Mouse (Mus musculus) adipocyte (in vitro differentiated cells): ENCODE results near the gene Gm6408.
A peak's percentile ranks its signal among the peaks of the same experiment; 100 is the strongest.
"Not testable (repeated sequence)": the region's sequence is repeated elsewhere in the genome, so short reads cannot be mapped to it uniquely, and the experiment has no call there.

ENCODE experiments used
- DNase-seq: peaks from one replicate; pipeline ENCODE4 v3.0.0-alpha.2; 2016; ENCODE audit warnings: low spot score

The Gm6408 gene

DNA sequence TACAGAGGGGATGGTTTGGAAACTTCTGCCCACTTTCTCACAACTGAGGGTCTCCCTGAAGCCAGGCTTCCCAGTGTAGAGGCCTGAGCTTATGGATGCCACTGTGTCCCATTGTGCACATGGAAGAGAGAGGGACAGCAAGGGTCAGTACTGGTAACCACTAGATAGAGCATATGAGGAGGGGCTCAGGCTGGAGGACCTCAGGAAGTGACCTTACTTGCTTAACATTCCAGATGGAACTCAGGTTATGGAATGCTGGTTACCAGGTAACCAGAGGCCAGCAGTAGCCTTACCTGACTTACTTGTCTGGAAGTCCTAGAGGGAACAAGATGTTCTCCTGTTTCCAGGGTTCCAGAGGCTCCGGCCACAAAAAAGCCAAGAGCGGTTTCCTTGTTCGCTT lies at the start of gene Gm6408:
Gene Gm6408, plus strand, starts transcription at position 301 of the 400 bp plus-strand sequence.
- DNase-seq, result not testable (repeated sequence)

DNA sequence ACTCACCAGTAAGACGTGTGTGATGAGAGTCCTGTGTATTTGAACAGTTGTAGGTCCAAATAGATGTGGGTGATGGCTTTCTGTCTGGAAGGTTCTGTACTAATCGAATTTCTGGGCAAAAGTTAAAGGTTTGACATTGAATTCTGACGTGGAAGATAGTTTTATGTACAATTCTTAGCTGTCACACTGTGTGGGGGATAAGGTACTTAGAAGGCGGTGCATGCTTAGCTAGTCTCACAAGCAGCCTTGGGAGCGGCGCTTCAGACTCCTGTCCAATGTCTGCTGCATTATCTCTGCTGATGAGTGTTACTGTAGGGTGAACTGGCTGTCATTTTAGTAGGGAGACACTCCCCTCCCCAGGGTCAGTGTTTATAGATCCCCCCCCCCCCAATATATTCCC lies 49.3 kb upstream of the Gm6408 start:
- no peak for DNase-seq

DNA sequence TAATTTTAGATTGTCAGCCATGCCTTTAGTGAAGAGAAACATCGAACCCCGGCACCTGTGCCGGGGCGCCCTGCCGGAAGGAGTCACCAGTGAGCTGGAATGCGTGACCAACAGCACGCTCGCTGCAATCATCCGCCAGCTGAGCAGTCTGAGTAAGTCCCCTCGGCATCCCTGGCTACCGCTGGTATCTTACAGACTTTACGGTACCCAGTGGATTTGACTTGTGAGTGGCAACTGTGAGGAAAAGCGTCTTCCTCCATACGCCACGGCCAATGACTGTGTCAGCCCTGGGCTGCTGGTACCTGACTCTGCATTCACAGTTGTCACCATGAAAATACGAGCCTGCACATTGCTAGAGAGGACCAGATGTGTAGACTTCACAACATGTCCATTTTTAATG lies 46.4 kb upstream of the Gm6408 start:
- no peak for DNase-seq

DNA sequence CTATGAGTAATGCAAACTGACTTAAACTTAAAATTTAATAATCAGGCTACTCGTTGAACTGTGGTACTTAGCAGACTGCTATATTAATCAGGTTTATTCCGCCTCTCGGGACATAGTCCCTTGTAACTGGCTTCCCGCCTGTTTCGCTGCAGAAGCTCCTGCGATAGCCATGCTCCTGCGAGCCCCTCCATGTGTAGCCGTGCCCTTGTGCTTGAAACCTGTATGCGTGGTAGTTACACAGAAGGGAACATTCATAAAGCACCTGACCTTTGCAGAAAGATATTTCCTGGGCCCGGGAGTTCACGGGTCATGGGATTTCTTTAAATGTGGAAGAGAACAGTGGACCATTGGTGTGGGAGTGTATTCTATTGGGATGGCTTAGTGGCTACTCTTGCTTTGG lies 45.0 kb upstream of the Gm6408 start:
- no peak for DNase-seq

DNA sequence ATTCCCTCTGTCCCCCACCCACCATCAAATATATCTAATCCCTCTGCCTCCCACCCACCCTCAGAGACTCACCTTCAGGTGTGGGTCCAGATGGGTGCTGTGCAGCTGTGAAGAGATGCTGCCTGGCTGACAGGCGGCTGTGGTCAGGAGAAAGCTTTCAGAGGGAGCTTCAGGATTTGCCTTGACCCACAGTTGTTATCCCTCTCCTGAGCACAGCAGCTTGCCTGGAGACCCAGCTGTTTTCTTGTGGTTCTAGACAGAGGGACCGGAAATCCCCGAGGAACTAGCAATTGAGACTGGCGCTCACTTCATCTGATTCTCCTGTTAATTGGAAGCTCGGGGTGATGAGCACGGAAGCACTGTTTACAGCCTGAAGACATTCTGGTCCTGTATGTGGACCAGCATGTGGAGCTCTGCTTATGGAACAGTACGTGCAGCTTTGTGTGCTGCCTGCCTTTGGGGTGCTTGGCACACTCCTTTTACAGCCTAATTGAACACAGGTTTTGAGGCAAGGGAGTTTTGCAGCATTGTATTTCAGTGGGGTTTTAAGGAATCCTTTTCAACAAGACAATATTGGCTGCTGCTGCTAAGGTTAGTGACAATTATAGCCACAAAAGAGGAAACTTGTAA lies 42.5 kb upstream of the Gm6408 start:
- no peak for DNase-seq

DNA sequence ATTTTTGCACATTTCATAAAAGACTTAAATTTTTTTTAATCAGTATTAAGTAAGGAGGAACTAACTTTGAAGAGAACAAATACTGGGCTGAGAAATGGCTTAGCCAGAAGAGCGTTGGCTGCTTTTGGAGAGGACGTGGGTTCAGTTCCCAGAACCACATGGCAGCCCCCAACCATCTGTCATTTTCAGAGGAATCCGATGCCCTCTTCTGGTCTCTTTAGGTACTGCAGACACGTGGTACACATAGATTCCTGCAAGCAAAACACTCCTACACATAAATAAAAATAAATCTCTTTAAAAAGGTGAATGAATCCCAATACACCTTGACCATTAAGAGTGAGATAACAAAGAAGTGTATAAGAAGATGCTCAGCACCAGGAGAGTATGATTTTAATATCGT lies 41.5 kb upstream of the Gm6408 start:
- DNase-seq, result no peak

DNA sequence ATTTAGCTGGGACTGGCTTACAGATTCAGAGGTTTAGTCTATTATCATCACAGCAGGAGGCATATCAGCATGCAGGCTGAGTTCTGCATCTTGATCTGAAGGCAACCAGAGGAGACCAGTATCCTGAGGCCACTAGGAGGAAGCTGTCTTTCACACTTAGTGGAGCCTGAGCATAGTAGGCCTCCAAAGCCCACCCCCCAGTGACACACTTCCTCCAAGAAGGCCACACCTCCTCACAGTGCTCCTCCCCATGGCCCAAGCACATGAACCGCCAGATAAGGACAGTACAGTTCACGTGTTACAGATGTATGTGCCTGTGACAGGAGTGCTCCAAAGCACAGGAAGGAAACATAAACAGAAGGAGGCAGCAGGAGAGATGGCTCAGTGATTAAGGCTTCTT lies 39.0 kb upstream of the Gm6408 start:
- DNase-seq, result no peak

DNA sequence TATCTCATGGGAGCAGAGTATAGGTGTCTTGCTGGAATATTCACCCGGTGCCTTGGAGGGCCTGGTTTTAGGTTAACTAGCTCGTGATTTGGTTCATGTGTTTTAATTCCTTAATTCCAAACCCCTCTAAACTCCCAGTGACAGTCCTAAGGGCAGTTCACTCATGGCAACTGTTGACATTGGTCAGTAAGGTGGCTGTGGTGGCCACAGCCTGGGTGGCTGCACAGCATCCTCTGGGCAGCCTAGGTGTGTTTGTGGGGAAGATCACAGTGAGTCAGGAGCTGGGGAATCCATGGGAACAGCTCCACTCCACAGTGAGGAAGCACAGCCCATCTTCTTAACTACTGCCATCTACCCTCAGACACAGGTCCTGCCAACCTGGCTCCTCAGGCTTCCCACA lies 35.1 kb upstream of the Gm6408 start:
- DNase-seq, result no peak

DNA sequence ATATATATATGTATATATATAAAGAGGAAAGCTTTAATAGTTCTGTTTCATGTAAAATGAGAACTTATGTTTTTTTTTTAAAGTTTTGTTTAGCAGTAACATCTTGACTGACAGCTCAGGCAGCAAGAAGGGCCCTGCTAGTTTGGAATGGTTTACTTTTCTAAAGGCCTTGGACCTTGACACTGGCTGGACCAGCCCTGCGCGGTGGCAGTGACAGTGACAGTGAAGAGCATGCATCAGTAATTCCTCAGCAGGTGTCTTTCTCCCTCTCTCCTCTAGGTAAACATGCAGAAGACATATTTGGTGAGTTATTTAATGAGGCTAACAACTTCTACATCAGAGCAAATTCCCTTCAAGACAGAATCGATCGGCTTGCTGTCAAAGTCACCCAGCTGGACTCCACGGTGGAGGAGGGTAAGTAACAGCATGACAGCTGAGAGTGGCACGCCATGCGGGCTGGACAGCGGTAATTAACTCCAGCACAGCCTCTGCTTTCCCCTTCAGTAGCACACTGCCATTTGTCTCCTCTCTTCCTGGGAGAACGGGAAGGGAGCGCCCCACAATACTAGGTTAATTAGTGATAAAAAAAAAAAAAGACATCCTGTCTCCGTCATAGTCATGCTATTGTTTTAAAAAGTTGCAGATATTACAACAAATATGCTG lies 30.0 kb upstream of the Gm6408 start:
- no peak for DNase-seq

DNA sequence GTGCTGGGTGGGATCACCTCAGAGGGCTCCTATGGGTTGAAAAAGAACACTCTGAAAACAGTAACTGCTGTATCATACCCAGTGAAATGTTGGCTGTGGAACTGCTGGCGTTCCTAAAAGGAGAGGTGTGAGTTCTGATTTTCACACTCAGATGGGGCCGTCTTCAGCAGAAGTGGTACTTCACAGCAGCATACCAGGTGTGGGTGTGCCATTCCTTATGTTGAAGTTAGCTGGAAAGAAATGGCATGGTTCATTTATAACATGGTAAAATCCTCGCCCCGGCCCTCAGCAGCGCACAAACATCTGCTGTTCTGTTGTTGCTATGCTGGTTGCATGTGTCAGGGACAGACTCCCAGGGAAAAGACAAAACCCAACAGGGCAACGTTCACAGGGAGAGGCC lies 28.2 kb upstream of the Gm6408 start:
- no peak for DNase-seq

DNA sequence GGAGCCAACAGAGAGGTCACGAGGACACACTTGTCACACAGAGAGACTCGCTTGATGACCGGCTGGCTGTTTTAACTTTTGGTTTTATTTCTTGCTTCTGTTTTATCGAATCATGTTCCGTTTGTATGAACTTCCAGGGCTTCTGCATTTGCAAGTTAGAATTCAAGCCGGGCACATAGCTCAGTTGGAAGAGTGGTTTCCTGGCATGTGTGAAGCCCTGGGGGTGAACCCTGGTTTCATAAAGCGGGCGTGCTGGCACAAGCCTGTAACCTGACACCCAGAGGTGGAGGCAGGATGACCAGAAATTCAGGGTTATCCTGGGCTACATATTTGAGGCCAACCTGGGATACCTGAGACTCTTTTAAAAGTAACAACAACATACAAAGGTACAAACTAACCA lies 20.2 kb upstream of the Gm6408 start:
- no peak for DNase-seq

DNA sequence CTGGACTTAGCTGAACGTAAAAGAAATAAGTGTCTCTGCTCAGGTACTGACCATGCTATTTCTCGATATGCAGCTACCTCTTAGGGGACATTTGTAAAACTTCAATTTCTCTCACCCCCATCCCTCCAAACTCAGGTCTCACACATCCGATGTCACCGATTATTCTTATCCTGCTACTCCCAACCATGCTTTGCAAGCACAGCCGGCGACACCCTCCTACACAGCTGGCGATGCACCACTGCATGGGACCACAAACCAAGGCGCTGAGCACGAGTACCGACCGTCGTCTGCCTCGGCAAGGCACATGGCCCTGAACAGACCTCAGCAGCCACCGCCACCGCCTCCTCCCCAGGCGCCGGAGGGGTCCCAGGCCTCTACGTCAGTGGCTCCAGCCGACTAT lies 15.1 kb upstream of the Gm6408 start:
- DNase-seq, result no peak

DNA sequence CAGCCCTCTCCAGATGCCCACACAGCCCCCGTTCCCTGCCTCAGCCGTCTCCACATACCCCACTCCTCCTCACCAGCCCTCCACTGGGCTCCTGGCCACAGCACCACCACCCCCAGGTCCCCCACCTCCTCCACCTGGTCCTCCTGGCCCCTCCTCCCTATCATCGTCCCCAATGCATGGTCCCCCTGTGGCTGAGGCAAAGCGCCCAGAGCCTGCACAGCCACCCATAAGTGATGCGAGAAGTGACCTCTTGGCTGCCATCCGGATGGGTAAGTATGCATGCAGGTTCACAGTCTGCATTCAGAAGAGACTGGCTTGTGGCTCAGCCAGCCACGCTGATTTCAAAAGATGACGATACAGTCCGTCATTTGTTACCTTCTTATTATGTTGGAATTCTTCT lies 13.5 kb upstream of the Gm6408 start:
- no peak for DNase-seq

DNA sequence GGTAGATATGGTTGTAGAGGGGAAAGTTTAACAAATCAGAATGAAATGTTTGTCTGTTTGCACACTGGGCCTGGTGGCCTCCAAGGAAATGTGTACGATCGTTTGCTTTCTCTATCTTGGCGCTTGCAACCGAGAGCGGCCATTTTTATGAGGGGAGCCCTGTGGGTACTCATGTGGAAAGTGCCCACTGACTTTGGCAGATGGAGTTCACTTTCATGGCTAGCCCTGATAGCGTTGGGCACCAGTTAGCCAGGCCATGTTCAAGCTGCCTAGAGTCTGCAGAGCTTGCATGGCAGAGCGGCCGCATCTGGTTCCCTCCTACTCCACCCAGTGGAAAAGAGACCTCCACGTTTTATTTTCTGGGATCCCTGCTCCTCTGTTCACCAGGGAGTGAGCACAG lies 10.9 kb upstream of the Gm6408 start:
- no peak for DNase-seq

DNA sequence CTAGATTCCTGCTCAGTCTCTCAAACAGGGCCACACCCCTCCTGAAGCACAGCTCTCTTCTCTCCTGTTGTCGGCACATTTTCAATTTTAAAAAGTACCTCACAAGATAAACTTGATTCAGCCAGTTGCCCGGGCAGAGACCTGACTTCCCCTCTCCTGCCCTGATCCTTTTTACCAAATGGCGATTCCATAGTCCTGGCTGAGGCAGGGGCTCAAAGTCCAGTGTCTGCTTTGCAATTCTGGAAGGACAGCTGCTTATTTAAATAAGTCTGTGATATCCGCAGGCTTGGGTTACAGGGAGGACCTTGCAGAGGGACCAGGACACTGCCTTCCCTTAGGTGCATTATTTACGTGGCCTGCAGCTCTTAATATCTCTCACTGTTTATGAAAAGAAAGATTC lies 10.5 kb upstream of the Gm6408 start:
- no peak for DNase-seq

DNA sequence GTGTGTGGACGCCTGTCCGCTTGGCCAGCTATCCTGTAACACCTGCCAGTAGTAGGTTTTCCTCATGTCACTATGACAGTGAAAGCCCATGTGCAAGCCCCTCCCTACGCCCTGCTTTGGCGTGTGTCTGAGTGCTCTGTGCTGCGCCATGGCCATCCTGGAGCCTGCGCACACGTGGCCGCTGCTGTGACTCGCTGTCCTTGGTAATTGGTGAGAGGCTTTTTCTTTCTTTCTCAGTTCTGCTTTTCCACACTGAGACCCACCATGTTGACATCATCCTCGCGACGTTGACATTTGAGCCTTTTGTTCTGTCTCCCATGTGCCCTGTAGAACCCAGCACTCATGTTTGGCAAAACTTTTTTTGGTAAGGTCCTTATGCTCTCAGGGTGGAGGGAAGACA lies 9.9 kb upstream of the Gm6408 start:
- DNase-seq, result no peak

DNA sequence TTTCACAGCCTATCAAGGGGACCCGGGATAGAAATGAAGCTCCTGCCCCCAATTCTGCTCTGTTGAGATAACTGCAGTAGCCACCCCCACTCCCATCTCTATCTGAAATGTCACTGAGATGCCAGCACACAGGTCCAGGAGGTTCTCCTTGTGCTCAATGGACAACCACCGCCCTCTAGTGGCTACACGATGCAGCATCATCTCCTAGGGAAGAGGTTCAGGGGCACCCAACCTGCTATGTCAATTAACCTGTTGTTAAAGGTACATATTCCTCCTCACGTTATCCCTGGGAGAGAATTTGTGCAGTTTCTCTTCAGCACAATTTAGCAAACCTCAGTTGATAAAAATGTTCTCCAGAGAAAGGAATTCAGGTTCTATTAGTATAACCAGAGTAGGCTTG lies 2.2 kb upstream of the Gm6408 start:
- DNase-seq, result peak; percentile 30

DNA sequence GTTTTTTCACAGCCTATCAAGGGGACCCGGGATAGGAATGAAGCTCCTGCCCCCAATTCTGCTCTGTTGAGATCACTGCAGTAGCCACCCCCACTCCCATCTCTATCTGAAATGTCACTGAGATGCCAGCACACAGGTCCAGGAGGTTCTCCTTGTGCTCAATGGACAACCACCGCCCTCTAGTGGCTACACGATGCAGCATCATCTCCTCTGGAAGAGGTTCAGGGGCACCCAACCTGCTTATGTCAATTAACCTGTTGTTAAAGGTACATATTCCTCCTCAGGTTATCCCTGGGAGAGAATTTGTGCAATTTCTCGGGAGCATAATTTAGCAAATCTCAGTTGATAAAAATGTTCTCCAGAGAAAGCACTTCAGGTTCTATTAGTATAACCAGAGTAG lies 7.2 kb downstream of the Gm6408 start:
- DNase-seq, result not testable (repeated sequence)

DNA sequence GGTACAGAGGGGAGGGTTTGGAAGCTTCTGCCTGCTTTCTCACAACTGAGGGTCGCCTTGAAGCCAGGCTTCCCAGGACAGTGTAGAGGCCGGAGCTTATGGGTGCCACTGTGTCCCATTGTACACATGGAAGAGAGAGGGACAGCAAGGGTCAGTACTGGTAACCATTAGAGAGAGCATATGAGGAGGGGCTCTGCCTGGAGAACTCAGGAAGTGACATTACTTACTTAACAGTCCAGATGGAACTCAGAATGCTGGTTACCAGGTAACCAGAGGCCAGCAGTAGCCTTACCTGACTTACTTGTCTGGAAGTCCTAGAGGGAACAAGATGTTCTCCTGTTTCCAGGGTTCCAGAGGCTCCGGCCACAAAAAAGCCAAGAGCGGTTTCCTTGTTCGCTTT lies 9.3 kb downstream of the Gm6408 start, which contains the start of gene Gm6370:
Gene Gm6370, plus strand, starts transcription at position 301 of the 400 bp plus-strand sequence.
- not testable (repeated sequence) for DNase-seq

DNA sequence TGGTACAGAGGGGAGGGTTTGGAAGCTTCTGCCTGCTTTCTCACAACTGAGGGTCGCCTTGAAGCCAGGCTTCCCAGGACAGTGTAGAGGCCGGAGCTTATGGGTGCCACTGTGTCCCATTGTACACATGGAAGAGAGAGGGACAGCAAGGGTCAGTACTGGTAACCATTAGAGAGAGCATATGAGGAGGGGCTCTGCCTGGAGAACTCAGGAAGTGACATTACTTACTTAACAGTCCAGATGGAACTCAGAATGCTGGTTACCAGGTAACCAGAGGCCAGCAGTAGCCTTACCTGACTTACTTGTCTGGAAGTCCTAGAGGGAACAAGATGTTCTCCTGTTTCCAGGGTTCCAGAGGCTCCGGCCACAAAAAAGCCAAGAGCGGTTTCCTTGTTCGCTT lies 20.3 kb downstream of the Gm6408 start, which contains the start of gene 4930449I24Rik:
Gene 4930449I24Rik, plus strand, starts transcription at position 301 of the 400 bp plus-strand sequence.
- DNase-seq, result not testable (repeated sequence)

DNA sequence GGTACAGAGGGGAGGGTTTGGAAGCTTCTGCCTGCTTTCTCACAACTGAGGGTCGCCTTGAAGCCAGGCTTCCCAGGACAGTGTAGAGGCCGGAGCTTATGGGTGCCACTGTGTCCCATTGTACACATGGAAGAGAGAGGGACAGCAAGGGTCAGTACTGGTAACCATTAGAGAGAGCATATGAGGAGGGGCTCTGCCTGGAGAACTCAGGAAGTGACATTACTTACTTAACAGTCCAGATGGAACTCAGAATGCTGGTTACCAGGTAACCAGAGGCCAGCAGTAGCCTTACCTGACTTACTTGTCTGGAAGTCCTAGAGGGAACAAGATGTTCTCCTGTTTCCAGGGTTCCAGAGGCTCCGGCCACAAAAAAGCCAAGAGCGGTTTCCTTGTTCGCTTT lies 32.1 kb downstream of the Gm6408 start, which contains the start of gene Gm3402:
Gene Gm3402, plus strand, starts transcription at position 301 of the 400 bp plus-strand sequence.
- DNase-seq, result not testable (repeated sequence)

DNA sequence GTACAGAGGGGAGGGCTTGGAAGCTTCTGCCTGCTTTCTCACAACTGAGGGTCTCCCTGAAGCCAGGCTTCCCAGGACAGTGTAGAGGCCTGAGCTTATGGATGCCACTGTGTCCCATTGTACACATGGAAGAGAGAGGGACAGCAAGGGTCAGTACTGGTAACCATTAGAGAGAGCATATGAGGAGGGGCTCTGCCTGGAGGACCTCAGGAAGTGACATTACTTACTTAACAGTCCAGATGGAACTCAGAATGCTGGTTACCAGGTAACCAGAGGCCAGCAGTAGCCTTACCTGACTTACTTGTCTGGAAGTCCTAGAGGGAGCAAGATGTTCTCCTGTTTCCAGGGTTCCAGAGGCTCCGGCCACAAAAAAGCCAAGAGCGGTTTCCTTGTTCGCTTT lies 43.7 kb downstream of the Gm6408 start, which contains the start of gene Gm3404:
Gene Gm3404, plus strand, starts transcription at position 301 of the 400 bp plus-strand sequence.
- DNase-seq, result not testable (repeated sequence)
